Mouse (Mus musculus): ENCODE results near the gene Ifna1.

The Ifna1 gene

GRCm38 (mm10) chr4:88872691-88873090, 22.8 kb downstream of the Ifna1 start:
- DNase-seq (ENCODE audit: low spot score in 2 of 2), result peak in 1 of 2 experiments; percentile 17

DNA sequence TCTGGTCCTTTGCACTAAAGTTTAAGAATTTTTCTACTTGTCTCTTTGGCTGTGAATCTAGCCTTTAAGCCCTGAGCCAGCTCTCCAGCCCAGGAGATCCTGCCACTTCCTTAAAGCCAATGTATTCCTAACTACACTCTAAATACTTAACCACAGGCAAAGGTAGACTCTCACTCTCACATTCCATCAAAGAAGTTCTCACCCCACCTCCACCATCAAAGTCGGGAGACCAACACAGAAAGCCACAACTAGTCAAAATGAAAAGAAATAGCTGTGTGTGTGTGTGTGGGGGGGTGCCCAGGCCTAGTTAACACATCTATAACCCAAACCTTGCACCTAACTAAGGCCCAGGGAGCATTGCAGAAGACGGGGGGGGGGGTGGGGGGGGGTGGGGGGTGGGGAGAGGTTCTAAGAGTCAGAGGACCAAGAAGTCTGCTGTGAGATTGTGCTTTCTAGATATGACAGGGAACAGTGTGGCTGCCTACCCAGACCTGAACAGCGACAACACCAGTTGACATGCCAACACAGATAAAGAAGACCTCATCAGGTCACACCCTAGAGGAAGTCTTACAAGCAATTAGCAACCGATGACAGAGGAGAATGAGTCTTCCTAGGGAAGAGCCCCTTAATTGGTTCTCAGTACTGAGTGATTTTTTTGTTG, 25.7 kb downstream of the Ifna1 start:
- DNase-seq (ENCODE audit: low spot score in 2 of 2), result no peak

DNA sequence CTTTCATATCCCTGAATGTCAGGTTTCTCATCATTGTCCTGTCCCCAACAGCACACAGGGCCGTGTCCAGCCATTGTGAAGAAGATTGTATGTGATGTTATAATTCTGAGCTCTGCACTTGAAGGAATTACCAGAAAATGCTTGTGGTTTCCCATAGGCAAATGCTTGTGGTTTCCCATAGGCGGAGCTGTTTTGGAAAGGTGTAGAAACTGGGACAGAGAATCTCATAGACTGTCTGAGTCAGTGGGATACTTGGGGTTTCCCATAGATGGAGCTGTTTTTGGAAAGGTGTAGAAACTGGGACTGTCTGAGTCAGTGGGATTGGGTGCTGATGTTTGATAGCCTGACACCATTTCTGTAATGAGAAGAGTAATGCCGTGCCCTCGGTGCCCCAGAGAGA, 26.6 kb downstream of the Ifna1 start:
- DNase-seq (ENCODE audit: low spot score in 2 of 2), result no peak

- peak; percentile 23 to 33 for DNase-seq (ENCODE audit: low spot score in 2 of 2)
Observed at GRCm38 (mm10) chr4:88878246-88878645, 28.4 kb downstream of the Ifna1 start.

DNA sequence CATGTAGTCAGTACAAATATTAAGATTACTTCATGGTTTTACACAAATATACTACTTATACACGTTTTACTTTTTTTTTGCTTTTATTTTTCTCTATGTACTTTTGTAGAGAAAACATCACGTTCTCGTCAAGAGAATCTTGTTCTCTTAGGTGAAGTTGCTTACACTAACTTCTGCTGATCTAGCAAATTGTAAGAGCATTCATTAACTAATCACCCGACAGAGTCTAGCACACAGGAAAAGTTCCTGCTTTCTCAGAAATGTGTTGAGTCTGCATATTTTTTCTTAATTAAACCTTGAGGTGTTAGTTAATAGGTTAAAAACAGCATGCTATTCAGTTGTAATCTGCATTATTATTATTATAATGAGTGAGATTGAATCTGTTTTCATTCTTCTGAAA, 28.9 kb downstream of the Ifna1 start:
- no peak for DNase-seq (ENCODE audit: low spot score in 2 of 2)

GRCm38 (mm10) chr4:88880101-88880500, 30.2 kb downstream of the Ifna1 start, which contains the start of gene Ifne:
TSS of gene Ifne (minus strand) at chr4:88880201.
- no peak for DNase-seq (ENCODE audit: low spot score in 2 of 2)

DNA sequence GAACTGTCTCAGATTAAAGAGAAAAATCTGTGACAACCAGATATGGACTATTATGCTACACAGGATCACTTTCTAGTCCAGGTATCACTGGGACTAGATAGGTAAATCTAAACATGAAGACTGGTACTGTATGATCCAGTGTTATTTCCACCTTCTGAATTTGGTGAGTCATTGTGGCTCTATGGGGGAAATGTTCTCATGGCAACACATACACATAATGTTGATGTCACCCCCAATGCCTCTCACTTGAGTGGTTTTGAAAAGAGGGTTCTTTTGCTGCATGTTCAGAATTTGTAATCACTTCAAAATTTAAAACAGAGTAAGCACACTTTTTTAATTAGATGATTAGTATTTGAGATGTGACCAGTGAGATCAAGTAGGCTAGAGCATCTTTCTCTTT, 38.3 kb downstream of the Ifna1 start:
- DNase-seq (ENCODE audit: low spot score in 2 of 2), result no peak

DNA sequence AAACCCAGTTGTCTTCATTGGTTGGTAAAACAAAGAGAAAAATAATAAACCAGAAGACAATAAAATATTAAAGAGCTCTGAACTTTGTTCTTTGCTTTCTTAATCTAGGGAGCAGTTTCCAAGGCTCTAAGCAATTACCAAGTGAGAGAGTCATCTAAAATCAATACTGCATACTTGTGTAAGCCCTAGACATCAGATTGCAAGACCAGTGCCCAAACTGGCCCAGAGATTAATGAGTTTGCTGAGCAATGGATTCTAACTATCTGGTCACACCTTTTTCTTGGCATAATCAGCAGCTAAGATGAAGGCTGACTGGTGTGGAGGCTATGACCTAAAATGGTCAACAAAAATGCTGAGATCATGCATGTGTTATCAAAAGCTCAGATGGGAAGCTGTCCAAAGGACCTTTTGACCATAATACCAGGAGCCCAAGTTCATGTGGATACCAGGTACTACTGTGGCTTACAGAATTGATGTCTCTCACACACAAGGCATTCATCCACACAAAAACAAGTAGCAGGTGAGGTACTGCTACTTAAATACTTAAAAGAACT, 43.4 kb downstream of the Ifna1 start:
- no peak for DNase-seq (ENCODE audit: low spot score in 2 of 2)

All from natural killer cell, adult 2 months (primary cell).